Mouse (Mus musculus) left cerebral cortex, adult 9 months (tissue): ENCODE results near the gene Asgr1.
A peak's percentile ranks its signal among the peaks of the same experiment; 100 is the strongest.
"Not testable (repeated sequence)": the region's sequence is repeated elsewhere in the genome, so short reads cannot be mapped to it uniquely, and the experiment has no call there.

Source experiments
- DNase-seq, 2 experiments: peaks; one replicate each; pipeline ENCODE4 v3.0.0; 2022; ENCODE audit warnings: low spot score in 2 of 2

Gene Asgr1

DNA sequence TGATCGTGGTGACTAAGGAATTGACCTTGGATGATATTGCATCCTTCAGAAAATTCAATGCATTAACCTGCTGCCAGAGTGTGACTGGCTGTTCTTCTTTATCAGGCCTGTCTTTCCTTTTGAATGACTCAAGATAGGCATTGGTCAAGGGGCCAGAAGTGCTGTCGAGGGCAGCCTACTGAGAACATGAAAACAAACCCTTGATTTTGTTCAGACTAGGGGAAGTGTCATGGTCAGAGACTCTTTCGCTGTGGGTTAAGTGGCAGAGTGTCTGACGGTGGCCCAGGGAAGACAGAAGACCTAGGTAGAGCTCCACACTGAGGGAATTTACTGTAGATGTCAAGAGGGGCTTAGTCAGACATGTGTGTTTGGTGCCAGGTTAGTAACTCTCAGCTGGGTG, 12.8 kb downstream of the Asgr1 start:
- no peak for DNase-seq

DNA sequence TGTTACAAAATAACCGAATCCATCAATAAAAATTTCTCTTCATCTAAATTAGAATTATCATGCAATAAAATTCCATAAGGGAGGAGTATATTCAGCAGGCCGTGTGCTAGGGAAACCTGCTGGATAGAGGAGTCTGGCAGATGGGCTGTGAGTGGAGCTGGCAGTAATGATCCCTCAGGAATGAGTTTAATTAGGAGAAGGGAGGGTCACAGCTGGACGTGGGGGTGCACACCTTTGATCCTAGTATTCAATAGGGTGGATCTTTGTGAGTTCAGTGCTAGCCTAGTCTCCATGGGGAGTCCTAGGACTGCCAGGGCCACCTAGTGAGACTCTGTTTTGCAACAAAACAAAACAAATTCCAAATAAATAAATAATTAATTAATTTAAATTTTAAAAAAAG, 14.4 kb downstream of the Asgr1 start:
- DNase-seq = no peak

DNA sequence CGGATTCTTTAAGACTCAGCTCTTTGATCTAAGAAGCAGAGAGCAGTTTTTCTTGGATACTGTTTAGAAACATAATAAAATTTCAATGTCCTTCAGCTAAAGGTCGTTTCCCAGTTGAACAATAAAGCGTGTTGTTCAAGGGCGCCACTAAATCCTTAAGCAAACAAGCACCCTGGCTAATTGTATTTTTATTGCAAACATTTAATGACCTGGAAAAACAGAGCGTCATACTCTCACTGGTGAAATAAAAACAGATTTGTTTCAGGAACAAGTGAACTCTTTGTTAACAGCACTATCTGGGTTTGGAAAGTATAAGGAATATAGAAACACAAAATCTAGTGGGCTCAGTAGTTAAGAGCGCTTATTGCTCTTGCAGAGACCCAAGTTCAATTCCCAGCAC, 16.2 kb downstream of the Asgr1 start:
- no peak for DNase-seq

DNA sequence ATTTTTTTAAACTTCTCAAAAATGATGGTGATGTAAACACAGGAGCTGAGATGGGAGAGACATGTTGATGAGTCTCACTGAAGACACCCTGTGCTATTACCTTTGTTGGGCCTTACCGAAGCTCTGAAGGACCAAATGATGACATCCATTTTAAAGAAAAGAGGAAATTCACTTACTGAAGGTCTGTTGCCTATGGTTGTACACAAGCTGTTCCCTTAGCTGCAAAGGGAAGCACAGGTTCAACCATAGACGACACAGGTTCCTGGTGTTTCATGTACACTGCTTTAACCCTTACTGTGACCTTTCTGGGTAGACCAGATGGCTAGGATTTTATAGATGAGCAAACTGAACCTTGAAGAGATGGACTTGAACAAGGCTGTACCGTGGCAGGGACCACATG, 16.7 kb downstream of the Asgr1 start:
- DNase-seq = not testable (repeated sequence)

DNA sequence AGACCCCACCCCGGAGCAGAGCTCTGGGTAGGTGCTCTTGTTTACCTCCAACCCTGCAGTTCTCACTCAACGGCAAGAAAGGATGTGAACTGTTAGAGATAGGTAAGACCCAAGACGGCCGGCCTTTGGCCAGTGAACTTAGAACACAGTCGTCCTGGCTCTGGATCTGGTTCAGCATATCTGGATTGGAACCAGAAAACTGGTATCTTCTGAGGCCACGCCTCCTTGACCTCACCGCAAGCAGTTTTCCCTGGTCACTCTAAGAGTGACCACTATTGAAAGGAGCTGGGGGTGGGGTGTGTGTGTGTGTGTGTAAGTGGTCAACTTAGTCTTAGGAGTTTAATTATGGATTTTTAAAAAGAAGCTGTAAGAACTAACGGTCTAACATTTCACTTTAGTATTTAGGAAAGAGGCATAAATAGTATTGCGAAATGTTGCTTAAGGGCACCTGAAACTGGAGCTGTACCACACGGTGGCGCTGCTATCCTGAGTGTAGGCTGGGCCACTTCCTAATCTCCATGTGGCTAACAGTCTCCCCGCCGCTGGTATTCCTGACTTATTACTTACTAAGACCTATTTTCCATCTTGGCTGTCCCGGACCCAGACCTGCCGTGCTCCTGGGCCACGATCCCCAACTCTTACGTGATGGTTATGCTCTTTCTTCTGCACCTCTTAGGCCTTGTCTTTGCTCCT, 20.6 kb downstream of the Asgr1 start:
- DNase-seq = peak in 1 of 2 experiments; percentile 80

DNA sequence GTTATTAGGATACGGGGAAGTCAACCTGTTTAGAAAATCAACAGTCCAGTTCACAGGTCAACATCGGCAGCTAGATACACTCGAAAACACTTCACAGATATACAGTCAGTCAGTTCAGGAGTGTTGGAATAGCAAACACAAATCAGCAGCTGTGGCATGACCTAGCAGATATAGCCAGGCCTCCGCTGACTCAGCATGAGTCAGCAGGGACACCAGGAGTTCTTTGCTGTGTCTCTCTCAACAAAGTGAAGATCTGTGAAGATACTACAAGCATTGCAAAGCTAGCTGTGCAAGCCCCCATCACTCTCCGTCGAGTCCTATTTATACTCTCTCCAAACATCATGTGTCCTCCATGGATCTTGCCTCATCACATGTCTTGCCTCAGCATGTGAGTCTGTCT, 21.7 kb downstream of the Asgr1 start:
- no peak for DNase-seq

DNA sequence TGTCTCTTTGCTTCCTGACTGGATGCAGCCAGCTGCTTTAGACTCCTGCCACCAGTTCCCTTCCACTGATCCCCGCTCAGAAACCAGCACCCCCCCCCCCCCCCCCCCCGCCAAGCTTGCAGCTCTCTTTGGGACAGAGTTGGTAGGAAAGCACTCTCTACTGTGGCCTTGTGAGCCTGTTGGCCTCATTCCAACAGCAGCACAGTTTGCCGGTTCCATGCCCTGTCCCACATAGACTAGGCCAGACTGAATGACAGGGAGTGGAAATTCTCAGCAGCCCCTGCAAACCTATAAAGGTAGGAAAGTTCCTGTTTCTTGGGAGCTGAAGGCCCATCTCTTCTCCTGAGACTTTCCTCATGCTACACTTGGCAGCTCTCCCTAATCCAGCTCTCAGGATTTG, 23.6 kb downstream of the Asgr1 start:
- DNase-seq = no peak

DNA sequence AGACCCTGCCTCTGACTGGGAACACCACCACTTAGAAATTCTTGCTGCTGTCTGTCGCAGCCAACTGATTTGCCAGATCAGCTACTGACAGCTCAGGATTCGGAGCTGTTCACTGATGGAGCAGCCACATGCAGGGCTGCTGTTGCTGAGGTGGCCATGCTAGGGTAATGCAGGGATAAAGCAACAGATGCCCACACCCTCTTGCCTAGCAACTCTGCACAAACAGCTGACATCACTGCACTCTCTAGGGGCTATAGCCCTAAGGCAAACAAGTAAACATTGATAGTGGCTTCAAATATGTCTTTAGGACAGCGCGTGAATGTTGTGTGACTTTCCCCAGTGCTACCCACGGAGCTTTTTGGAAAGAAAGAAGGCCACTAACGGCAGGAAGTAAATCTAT, 25.3 kb downstream of the Asgr1 start:
- DNase-seq = no peak

DNA sequence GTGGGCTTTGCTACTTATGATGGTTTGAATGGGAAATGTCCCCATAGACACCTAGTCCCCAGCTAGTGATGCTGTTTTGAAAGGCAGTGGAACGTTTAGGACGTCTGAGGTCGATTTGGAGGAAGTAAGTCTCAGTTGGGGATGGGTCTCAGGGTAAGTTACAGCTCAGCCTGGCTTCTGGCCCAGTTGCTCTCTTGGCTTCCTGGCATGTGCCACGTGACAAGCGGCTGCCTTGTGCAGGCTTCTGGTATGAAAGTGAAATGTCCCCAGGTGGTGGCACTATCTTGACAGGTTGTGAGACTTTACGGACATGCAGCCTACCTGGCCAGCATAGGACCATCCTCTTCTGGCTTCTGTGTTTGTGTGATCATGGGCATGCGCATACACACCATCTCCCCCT, 26.0 kb downstream of the Asgr1 start:
- DNase-seq = no peak

DNA sequence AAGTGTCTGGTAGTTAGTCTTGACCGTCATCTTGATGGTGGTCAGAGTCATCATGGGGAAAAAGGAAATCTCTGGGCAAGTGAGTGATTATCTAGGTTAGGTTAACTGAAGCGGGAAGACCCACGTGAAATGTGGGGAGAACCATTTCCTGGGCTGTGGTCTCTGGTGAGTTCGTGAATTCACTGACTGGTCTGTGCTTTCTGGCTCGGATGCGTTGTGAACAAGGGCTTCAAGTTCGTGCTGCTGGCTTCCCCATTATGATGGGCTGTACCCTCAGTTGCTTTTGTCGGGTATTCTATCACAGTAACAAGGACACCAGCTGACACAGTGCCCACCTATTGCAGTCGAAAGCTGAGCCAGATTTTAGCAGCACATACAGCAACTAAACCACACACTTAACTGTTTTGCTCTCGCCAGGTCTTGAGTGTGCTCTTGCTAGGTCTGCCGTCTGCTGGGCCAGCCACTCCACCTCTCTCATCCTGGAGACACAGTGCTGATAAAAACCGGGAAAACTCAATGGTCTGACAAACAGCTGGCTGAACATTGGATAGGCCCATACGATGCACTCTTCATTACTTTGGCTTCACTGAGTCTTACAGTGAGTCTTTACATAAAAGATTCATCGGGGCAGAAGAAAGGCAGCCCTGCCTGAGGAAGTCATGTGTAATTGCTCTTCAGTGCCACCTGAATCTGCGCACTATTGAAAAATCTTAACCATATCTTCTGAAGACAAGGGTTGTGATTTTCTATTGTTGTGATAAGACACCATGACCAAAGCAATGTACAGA, 27.1 kb downstream of the Asgr1 start:
- DNase-seq = no peak

DNA sequence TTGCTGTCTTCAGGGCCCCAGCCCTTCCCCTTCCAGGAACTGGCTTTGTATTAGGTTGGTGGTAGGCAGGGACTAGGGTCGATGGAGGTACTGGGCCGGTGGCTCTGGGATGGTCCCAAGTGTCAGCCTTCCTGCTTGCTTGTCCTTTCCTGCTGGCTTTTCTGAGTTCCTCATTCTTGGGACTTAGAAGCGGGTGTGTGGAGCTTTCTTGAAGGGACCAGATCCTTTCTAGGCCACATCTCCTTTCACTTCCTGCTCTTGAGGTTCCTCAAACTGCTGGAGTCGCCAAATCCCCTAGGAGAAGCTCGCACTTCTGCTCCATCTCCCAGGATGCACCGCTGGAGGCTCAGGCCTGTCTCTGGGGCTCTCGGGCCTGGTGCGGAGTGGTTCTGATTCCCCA, 30.7 kb downstream of the Asgr1 start:
- peak in 1 of 2 experiments; percentile 9 for DNase-seq

DNA sequence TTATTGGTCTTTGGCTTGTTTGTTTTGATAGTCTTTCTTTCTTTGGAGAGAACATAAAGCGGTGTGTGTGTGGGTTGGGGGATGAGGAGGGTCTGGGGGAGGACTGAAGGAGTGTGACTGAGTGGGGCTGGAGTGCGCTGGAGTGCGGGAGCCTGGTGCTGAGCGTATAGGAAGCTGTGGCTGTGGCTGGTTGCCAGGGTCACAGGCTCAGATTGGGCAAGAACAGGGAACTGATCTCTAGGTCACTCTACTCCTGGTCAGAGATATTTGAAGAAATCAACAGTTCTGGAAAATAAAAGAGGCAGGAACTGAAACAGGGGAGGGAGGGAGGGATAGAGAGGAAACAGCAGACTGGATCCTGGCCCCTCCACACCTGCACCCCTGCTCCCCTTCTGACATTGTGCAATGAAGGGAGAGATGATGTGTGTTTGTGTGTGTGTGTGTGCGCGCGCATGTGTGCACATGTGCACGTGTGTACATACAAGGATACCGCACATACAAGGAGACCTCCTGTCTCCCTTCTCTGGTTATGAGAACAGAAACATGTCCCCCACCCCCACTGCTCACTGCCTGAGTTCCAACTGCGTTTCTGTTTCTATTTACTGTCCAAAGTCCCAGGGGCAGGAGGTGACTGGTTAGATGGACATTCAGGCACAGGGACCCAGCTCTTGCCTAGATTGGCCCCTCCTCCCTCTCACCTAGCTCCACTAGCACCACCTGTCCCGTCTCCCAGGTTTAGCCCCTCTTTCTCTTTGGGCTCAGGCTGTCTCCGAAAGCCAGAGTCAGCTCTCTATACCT, 38.3 kb downstream of the Asgr1 start, which contains the start of gene Asgr2:
Asgr2 (plus strand) TSS at position 659 of the 798 bp plus-strand sequence.
- no peak for DNase-seq

DNA sequence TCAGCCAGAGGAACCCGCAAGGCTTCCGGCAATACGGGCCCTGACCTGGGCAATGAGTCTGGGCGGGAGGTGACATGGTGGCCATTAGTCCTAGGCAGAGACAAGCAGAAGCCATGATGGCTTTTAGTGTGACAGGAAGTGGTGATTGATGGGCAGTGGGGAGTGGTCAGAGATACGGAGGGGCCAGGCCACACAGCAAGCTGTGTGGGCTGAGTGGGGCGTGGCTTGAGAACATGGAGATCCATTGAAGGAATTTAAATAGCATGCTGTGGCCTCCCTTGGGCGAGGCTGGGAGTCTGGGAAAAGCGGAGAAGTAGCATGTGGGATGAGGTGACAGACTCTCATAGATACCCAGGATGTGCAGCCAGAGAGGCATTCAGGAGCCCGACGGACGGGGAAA, 43.5 kb downstream of the Asgr1 start:
- DNase-seq = no peak

DNA sequence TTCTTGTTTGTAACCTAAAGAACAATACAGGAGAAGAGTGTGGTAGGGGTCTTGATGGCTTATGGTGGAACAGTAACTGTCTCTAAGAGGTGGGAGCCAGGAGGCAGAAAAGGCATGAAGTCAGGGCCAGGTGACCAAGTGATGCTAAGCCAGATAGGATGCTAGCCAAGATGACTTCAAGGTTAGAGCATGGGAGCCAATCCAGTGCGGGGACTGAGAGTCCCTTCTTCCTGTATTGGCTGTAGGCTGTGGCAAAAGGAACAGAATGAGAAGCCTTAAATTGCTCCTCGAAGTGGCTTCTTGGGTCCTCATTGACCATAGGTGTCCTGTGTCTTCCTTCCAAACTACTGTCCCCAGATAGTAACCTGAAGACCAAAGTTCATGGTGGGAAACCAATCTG, 45.2 kb downstream of the Asgr1 start:
- no peak for DNase-seq

DNA sequence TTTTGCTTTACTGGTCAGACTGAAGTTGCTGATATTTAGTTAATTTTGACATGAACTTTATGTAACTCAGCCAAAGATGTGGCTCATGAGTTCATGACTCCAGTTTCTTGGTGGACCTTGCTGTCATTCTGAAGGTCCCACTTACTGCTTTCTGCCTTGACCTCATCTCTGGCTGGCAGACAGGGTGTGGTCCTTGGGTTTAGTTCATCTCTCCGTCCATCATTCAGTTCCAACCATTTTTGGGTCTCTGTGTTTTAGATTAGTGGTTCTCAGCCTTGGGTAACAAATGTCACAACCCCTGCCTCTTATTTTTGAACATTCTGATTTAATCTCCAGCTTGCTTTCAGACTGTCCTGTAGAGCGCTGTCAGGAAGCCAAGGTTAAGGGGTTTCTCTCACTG, 45.9 kb downstream of the Asgr1 start:
- no peak for DNase-seq

DNA sequence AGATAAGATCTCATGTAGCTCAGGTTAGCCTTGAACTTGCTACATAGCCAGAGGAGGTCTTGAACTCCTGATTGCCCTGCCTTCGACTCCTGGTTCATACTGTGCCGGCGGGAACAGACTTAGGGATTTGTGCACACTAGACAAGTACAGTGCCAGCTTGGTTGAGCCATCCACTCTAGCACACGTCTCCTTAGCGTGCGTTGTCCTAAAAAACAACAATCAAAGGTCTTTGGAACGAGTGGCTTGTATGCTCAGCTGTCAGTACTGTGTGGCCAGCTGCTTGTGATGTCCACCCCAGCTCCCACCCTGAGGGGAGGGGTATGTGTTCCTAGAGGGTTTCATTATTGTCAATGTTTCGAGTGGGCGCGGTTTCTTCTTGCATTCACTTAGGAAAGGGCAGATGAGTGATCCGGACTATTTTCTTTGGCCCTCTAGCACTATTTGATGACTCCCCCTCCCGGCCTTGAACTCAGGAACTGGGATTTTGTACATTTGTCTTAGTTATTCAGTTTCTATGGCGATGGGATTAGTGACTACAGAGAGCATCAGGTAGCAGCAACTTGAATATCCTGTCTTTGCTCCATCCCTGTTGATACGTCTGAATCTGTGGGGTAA, 49.9 kb downstream of the Asgr1 start:
- DNase-seq = no peak

DNA sequence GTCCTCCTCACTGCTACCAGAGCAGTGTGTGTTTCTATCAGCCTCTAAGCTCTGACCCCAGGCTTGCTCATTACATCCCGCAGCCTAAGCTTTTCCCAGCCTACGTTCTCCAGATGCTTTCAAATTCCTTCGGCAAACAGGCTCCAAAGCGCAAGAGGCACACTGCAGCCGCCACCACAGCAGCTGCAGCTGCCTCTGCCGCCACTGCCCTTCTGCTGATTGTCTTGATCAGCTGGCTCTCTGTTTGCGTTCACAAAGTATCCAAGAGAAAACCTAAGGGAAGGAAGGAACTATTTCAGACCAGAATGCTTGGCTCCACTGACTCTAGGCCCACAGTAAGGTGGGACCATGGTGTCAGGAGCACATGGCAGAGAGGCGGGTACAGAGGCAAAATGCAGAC, 53.2 kb downstream of the Asgr1 start:
- no peak for DNase-seq
